Mouse (Mus musculus) cerebellum, adult (tissue): Measurements from ENCODE around the gene Rbm20.

Experiments used
- ATAC-seq: cut with Nextera tagmentation; 2 replicates; pipeline ENCODE4 v1.9.2; 2017; ENCODE audit warnings: mild to moderate bottlenecking, moderate library complexity, mixed read lengths; ENCODE audit not compliant: insufficient number of reproducible peaks, low FRiP score, low TSS enrichment

Gene Rbm20

GRCm38 (mm10) chr19:53712297-53713025, 35.4 kb downstream of the Rbm20 start:
- no peak for ATAC-seq

GRCm38 (mm10) chr19:53713364-53713763, 36.3 kb downstream of the Rbm20 start:
- ATAC-seq, result no peak

- no peak for ATAC-seq
Measured at GRCm38 (mm10) chr19:53716469-53716868, 39.4 kb downstream of the Rbm20 start.

GRCm38 (mm10) chr19:53717364-53717763, 40.3 kb downstream of the Rbm20 start:
- no peak for ATAC-seq

- no peak for ATAC-seq
Measured at GRCm38 (mm10) chr19:53722186-53722585, 45.1 kb downstream of the Rbm20 start.

- ATAC-seq, result no peak
Measured at GRCm38 (mm10) chr19:53724053-53724452, 46.9 kb downstream of the Rbm20 start.

- ATAC-seq, result no peak
Measured at GRCm38 (mm10) chr19:53726340-53726739, 49.2 kb downstream of the Rbm20 start.

GRCm38 (mm10) chr19:53726755-53727154, 49.6 kb downstream of the Rbm20 start:
- ATAC-seq, result no peak

GRCm38 (mm10) chr19:53727277-53727676, 50.2 kb downstream of the Rbm20 start:
- ATAC-seq, result no peak

GRCm38 (mm10) chr19:53727886-53728669, 51.0 kb downstream of the Rbm20 start:
- ATAC-seq, result no peak

- no peak for ATAC-seq
Measured at GRCm38 (mm10) chr19:53729919-53730318, 52.8 kb downstream of the Rbm20 start.

GRCm38 (mm10) chr19:53731761-53732201, 54.7 kb downstream of the Rbm20 start:
- no peak for ATAC-seq

- ATAC-seq, result no peak
Measured at GRCm38 (mm10) chr19:53734845-53735244, 57.7 kb downstream of the Rbm20 start.

- ATAC-seq, result no peak
Measured at GRCm38 (mm10) chr19:53738701-53739131, 61.6 kb downstream of the Rbm20 start.

GRCm38 (mm10) chr19:53739570-53740266, 62.6 kb downstream of the Rbm20 start:
- no peak for ATAC-seq

- ATAC-seq, result no peak
Measured at GRCm38 (mm10) chr19:53740750-53741380, 63.8 kb downstream of the Rbm20 start.

- no peak for ATAC-seq
Measured at GRCm38 (mm10) chr19:53741902-53742301, 64.8 kb downstream of the Rbm20 start.

GRCm38 (mm10) chr19:53745354-53745753, 68.2 kb downstream of the Rbm20 start:
- ATAC-seq, result no peak

- ATAC-seq, result no peak
Measured at GRCm38 (mm10) chr19:53746116-53746515, 69.0 kb downstream of the Rbm20 start.

- no peak for ATAC-seq
Measured at GRCm38 (mm10) chr19:53748236-53748775, 71.2 kb downstream of the Rbm20 start.
